Mouse (Mus musculus): ENCODE measurements around the gene Hapln2. TPM values are rescaled to one million over a fixed set of nuclear protein-coding genes. Genes with fewer than 3 reads are reported as not detected.

Hapln2 gene
- polyA plus RNA-seq (2012; rRNA removed) = not detected in 2 replicates

DNA sequence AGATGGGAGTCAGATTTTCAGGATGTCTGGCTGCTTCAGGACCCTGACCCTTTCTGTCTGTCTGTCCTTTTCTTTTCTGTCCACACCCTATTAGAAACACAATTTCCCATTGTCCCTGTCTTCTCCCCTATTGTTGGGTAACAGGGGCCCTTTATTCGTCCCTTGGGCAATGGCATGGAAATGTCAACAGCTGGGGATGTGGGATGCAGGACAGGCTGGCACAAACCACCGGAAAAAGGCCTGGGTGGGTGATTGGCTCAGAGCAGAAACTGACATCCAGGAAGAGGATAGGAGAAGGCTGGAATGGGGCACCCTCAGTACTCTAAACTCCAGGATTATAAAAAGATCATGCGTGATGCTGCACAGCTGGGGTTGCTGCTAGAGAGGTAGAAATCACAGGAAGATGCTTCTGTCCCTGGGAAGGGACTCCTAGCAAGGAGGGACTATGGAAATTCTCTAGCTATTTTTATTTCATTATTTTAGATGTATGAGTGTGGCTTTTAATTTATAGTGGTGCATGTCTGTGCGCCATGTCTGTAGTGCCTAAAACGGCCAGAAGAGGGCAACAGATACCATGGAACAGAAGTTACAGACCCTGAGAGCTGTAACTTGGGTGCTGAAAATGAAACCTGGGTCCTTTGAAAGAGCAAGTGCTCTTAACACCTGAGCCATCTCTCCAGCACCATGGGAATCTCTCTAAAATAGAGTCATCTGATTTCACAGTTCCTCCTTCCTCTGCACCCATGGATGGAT is at the start of gene Hapln2:
Gene Hapln2 (minus strand): TSS at position 150 of the 753 bp plus-strand sequence.
- no peak for DNase-seq (ENCODE audit: low read depth, low spot score)

DNA sequence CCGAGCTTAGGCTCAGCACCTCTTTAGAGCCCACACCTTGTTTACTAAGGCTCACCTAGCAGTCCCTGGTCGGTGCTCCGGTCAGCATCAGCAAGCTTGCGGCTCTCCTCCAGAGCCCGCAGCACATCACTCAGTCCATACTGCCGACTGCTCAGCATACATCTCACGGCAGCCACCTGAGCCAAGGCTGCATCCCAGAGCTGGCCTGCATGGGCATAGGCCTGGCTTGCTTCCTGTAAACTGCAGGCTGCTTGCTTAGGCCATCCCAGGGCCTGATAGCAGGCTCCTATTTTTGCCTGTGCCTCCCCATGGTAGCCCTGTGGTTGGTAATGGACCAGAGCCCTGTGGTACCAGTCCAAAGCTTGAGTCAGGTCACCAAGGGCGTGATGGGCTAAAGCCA is 47.4 kb upstream of the Hapln2 start:
- no peak for DNase-seq (ENCODE audit: low read depth, low spot score)
- WGBS = 79% methylated on average over 8 of the region's 8 CpGs

More for the DNA sequence above, at the start of gene Hapln2:
- WGBS = 57% methylated on average over 5 of the region's 5 CpGs

DNA sequence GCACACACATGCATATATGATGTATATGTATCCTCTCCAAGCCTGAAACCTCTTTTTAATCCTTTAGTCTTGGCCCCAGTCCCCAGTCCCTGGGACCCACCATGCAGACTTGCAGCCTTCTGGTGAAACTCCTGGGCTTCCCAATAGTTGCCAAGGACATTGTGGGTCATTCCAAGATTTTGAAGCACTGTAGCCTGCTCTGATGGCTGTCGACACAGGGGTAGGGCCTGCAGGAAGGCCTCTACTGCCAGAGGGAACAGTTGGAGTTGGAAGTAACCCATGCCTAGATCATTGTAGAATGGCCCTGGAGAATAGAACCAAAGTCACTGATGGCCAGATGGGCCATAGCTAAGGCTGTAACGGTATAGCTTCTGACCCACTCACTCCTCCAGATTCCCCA is 47.0 kb upstream of the Hapln2 start:
- no peak for DNase-seq (ENCODE audit: low read depth, low spot score)
- 74% methylated on average over 2 of the region's 2 CpGs for WGBS

DNA sequence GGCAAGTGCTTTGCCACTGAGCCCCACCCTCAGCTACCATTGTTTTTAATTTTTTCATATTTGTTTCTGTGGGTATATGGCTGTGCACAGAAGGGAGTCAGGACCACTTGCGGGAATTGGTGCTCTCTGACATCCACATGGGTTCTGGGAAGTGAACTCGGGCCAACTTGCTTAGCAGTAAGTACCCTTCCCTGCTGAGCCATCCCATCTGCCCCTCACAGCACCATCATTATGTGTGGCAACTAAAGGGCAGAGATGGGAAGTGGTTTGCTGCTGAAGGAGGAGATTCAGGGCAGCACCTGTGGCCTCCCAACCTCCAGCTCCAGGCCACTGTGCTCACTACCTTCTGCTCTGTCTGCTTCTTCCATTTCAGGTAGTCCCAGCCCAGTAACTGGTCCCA is 46.2 kb upstream of the Hapln2 start:
- DNase-seq (ENCODE audit: low read depth, low spot score) = no peak
- WGBS = 69% methylated on average over 2 of the region's 2 CpGs

DNA sequence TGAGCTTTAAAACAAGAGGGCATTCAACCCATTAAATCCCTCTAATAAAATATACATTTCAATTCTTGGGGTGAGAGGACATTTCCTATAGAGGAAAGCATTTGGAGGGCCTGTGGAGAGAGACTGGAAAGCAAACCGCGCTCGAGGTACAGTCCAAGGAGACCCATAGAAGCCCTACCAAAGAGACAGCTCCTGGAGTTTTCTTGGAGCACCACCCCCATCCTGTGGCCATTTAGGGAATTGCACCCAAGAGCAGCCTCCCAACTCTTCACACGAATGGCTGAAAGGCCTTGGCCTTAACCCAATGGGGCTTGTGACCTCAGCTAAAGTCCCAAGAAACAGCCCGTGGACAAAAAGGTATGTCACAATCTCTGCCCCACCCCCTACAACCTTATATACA is 44.4 kb upstream of the Hapln2 start:
- peak; percentile 66 for DNase-seq (ENCODE audit: low read depth, low spot score)
- 2% methylated on average over 5 of the region's 5 CpGs for WGBS

DNA sequence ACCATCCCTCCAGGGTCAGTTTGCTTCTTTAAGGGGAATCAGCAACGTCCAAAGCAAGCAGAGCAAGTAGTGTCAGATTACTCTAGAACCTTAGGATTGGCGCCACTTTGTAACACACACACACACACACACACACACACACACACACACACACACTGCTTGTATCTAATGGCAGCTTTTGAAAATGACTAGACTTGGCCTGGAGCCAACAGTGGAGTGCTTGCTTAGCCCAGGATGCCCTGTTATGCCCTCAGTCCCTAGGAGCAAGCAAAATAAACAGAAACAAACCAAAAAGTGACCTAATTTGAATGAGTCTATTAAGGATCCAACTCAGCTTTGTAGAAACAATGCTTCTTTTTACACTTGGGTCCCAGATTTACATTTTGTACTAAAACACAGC is 41.0 kb upstream of the Hapln2 start:
- no peak for DNase-seq (ENCODE audit: low read depth, low spot score)
- WGBS = 25% methylated on average over 2 of the region's 2 CpGs

DNA sequence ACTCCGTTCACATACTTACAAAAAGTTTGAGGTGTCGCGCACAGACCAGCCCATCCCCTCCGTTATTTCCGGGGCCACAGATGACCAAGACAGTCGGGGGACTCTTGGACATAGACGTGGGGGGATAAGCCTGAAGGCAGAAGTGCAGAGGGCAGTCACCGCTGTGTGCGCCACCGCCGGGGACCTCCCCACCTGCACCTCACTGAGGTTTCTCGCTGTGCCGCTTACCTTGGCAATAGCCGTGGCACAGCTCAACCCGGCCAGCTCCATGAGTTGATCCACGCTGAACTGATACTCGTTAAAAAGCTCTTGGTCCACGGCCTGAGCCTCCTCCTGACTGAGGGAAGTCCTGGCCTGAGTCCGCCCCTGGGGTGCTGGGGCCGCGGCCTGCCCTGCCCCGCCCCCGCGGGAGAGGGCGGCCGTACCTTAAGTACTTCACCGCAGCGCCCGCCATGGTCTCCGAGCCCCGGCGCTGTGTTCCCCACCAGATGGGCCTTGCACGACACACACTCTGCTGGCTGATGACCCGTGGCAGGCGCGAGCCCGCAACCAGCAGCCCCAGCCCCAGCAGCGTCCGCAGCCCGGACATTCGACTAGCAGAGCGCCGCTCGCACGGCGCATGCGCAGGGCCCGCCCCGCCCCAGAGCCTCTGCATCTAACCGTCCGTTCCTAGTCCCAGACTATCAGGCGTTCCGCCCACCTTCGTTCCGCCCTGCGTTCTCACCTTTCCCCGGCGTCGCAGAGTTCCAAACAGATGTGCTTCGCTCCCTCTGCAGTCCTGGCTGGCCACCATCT is 30.7 kb upstream of the Hapln2 start, which contains the start of gene Naxe:
Gene Naxe (minus strand): TSS at position 594 of the 795 bp plus-strand sequence.
- WGBS = under 1% methylated on average over 60 of the region's 60 CpGs
- DNase-seq (ENCODE audit: low read depth, low spot score) = peak; percentile 75

DNA sequence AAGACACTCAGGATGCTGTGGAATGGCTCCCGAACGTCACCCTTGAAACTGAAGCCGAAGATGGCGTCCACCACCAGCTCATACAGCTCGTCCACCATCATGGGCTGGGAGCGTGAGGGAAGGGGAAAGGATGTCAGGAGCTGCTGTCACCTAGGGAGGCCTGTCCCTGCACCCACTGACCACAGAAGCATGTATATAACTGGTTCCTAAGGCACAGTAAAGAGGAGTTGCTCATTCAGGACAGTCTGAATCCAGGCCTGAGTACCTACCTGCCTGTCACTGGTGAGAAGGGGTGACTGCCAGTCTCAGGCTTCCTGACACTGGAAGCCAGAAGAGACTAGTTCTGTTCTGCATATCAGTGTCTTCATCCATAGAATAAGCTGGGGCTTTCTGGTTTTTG is 29.6 kb upstream of the Hapln2 start:
- 91% methylated on average over 6 of the region's 6 CpGs for WGBS
- no peak for DNase-seq (ENCODE audit: low read depth, low spot score)

DNA sequence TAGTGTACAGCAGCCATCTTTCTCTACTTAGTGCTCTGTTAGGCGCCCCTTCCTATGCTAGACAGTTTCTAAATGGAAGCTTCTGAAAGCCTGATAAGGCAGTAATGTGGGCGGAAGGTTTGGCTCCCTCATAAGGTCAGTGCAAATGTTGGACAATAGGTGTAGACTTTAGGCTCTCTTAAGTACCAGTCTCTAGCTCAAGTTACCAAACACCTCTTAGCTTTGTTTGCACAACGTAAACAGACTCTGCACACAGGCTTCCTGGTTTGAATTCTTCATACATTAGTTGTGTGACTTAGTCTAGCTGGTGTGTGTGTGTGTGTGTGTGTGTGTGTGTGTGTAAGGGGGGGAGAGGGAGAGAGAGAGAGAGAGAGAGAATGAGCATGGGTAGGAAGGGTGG is 22.1 kb upstream of the Hapln2 start:
- DNase-seq (ENCODE audit: low read depth, low spot score) = no peak
- 45% methylated on average over 3 of the region's 3 CpGs for WGBS

DNA sequence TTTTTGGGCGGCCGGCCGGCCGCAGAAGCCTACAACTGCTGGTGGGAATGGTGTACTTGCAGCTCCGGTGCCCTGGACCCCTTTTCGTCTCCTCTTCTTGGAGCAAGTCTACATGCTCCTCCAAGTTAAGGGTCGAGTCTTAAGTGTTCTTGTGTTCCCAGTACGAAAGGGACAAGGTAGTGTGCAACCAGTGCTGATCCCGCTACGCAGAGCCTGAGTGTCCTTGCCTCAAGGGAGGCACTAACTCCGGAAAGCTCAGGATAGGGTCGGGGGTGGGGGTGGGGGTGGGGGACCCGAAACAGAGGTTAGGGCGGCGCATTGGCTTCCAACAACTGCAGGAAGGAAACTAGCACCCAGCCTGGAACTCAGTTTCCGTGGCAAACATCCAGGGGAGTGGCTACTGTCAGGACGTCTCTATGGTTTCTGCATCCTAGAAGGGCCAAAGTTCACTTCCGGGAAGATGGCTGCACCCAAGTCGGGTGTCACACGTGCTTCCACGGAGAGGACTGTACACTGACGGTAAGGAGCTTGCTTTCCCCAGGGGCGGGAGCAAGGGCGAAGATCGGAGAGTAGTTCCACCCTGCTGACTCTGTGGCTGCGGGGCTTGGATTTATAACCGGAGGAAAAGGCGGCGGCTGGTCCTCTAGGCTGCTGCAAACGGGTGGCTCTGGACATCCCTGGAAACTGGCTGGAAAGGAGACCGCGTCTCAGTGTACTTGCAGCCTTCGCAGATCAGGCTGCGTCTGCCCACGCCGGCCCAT is 15.5 kb upstream of the Hapln2 start, which contains the start of gene Gpatch4:
Gene Gpatch4 (plus strand): TSS at position 448 of the 761 bp plus-strand sequence.
- 9% methylated on average over 36 of the region's 36 CpGs for WGBS
- DNase-seq (ENCODE audit: low read depth, low spot score) = peak; percentile 95

DNA sequence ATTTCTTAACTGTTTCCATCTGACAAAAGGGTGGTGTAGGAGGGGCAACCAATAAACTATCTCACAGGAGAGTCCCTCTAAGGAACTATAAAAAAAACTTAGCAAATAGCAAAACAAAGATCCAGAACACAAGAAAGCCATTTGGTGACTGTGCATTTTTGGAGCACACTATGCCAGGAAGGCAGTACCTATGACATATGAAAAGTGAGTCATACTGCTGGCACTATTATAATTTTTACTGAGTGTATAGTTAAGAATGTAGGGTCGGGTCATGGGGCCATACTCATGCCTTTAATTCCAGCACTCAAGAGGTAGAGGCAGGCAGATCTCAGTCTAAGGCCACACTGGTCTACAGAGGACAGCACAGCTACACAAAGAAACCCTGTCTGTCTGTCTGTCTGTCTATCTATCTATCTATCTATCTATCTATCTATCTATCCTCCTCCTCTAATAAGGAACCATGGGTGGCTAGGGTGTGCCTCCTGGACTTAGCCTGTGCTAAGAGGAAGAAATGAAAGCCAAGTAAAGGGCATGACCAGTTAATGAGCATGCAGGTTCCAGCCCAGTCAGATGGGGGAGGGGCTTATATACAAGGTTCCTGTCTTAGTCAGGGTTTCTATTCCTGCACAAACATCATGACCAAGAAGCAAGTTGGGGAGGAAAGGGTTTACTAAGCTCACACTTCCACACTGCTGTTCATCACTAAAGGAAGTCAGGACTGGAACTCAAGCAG is 8.3 kb upstream of the Hapln2 start:
- 31% methylated on average over 1 of the region's 1 CpGs for WGBS
- no peak for DNase-seq (ENCODE audit: low read depth, low spot score)

DNA sequence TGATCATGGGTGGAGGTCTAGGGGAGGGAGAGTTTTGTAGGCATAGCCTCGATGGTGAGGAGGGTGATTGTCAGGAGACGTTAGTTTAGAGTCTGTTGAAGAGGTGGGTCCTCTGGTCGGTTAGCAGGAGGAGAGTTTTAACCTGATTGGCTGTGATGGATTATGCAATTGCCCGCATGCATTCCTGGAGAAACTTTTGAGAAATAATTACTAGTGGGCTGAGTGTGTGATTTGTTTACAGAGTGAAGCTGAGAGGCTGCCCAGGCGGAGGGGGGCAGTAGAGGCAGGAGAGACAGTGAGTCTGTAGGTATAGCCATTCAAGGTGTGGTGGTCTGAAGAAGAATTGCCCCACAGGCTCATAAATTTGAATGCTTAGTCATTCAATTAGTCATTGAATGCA is 6.1 kb upstream of the Hapln2 start:
- DNase-seq (ENCODE audit: low read depth, low spot score) = no peak
- 33% methylated on average over 5 of the region's 5 CpGs for WGBS

DNA sequence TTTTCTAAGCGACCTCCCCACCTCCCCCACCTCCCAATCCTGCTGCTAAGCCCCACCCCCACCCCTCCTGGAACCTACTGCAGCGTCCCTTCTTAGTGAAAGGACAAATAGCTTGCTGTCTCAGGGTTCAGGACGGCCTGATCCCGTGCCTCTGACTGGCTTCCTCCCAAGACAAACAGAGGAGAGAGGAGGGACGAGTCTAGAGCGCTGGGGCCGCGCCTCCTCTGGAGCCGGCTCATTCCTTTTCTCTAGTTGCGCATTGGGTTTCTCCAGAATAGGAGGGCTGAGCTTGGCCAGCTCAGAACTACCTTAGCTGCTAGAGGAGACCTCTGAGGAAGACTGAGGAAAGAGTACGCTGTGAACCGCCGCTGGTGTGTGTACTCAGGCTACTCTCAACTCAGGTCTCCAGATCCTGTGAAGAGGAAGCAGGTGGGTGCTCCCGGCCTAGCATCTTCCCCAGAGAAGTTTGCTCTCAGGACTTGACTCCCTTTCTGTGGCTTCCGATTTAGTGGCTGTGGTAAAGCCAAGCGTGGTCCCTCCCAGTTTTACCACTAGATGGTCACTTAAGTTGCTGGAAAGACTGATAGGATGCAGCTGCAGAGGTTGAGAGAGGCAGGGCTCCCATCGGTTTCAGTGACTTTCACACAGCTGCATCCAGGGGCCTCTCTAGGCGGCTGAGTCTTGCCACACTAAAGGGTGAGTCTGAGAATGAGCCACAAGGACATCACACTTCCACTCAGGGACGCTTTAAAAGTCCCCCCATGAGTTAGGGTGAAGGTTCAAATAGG is 3.4 kb upstream of the Hapln2 start:
- peak; percentile 55 for DNase-seq (ENCODE audit: low read depth, low spot score)
- 10% methylated on average over 19 of the region's 19 CpGs for WGBS

DNA sequence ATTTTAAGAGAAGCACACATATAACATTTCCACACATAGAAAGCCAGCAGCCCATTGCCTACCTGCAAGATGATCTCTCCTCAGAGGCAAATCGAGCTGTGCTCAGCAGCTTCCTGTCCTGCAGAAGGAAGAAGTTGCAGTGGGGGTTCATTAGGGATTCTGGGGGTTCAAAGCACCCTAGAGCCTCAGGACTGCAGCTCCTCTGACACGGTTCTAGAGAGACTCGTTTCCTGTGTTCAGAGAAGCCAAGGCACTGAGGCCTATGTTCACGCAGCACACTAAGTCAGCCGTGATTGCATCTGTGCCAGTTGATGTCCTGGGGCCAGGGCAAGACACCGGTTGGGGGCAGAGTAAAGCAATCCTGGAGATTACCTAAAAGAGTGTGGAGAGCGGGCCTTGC is 560 bp downstream of the Hapln2 start:
- no peak for DNase-seq (ENCODE audit: low read depth, low spot score)
- WGBS = 58% methylated on average over 7 of the region's 7 CpGs

DNA sequence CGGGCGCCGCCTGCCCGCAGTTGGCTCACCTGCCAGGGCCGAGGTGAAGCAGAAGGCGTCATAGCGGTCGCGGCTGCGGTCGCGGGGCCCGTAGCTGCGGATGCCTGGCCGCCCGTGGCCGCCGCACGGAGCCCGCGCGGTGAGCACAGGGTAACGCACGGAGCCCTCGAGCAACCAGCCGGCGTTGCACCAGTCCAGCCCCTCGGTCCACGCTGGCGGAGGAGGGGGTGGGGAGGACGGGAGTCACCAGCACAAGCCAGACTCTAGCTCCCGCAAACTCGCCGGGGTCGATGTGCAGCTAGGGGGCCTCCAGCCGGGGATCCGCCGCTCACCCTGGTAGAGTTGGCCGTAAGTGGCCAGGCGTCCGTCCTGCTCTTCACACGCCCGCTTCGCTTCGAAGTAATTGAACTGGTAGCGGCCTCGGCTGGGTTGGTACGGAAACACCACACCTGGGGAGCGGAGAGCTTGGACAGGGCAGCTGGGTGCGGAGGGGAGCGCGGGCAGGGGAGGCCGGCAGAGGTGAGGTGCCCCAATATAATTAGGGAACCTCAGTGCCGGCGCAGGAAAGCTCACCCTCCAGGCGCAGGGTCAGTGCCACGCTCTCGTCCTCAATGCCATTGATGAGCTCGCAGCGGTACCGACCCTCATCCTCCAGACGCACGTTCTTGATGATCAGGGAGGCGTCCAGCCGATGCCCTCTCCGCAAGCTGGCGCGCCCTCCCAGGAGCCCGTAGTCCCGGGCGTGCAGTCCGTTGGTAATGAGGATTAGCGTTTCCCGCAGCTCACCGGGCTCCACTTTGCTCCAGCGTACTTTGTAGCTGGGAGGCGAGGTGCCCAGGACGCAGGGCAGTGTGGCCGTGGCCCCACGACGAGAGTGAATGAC is 4.0 kb downstream of the Hapln2 start:
- DNase-seq (ENCODE audit: low read depth, low spot score) = no peak
- 1% methylated on average over 81 of the region's 81 CpGs for WGBS

DNA sequence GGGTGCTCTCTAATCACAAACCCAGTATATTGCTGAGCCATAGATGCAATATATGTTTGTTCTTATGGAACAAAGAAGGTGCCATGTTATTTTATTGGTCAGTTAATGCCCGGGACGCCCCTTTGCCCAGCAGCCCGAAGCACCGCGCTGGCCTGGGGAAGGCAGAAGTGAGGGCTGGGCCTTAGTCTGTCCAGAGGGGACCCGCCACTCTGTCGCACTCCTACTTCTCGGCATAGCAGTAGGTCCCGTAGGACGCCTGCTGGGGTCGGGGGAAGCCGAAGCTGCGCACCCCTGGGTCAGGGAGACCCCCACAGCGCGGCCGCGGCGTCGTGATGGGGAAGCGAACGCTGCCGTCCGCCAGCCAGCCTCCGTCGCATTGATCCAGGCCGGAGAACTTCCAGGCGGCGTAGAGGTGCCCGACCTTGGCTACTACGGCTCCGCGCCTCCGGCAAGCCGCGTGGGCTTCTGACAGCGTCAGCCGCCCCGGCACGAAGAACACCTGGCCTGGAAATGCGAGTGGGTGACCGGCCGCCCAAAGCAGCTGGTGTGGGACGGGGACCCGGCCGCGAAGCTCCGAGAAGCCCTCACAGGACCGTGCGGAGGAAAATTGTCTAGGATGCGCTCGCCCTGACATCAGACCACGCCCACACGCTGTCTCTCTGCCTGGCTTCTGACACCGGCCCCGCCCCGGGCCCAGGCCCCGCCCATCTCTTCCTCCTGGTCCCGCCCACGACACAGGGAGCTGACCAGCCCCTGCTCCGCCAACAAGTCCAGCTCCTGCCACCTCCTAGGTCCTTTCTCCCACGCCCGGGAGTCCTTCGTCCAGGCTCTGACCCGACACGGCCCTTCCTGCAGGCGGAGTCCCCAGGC is 4.8 kb downstream of the Hapln2 start:
- whole genome bisulfite sequencing = 2% methylated on average over 66 of the region's 66 CpGs
- peak; percentile 66 for DNase-seq (ENCODE audit: low read depth, low spot score)

Data from large intestine, adult 2 months (tissue).